Mouse (Mus musculus): ENCODE measurements around the gene Wdr82. TPM values are rescaled to one million over a fixed set of nuclear protein-coding genes. Genes with fewer than 3 reads are reported as not detected.

The Wdr82 gene
- polyA plus RNA-seq, 1 experiment, result 95.8 TPM

DNA sequence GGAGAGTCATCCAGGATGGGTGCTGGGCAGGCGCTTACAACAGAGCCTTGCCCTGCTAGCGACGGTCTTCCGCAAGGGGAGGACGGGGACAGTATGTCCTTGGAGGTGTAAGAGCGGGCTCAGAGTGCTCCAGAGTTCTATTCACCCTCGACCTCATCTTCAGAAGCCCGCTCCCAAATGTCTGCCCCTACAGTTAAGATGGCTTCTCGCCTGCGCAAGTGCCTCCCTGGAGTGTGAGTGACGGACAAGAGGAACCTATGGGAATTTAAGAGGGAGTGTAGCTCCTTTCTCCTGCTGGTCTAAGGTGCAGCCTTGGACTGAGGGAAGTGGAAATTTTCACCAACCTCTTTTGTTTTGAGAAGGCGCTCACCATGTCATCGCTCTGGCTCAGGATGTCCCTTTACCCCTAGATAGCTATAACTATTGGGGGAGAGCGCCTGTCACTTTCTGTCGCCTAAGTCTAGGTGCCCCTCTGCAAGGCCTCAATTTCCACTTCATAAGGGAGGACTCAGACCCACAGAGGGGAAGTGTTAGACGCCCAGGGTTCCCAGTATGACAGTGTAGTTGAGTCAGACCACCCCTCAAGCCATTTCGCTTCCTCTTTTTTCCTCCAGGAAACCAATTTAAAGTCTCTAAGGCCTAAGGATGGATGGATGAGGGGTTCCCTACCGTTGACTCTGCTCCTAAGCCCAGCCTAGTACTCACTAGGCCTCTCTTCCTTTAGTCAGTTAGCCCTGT, 29.0 kb downstream of the Wdr82 start, which contains the start of gene Ppm1m:
TSS of gene Ppm1m (minus strand) at position 212 of the 738 bp plus-strand sequence.
- no peaks in the 10 kb centered on the region for H3K27me3 ChIP-seq (ENCODE audit: control insufficient read depth, insufficient read depth, low read length)
- no peaks in the 10 kb centered on the region for H3K36me3 ChIP-seq (ENCODE audit: control insufficient read depth, insufficient read depth, low read length)
- no peak within 1 kb of the TSS for H3K27ac ChIP-seq (ENCODE audit: control insufficient read depth, insufficient read depth, low read length)
- H3K4me1 ChIP-seq (replicated peaks; ENCODE audit: control insufficient read depth, insufficient read depth, low read length), result peaks cover 37% of the 10 kb centered on the region
- no peak for TF ChIP-seq POLR2A (IDR thresholded peaks at IDR 0.05; ENCODE audit: control insufficient read depth, extremely low read depth, insufficient read depth, low read length, poor library complexity)
- TF ChIP-seq CTCF (IDR thresholded peaks at IDR 0.05; ENCODE audit: borderline replicate concordance, control insufficient read depth, extremely low read depth, insufficient read depth, low read length, poor library complexity), result no peak
- H3K4me3 ChIP-seq (ENCODE audit: control insufficient read depth, insufficient read depth, low read length), result peak within 1 kb of the TSS; percentile 68
- DNase-seq, result no peak
- 70% methylated on average over 18 of the region's 18 CpGs for WGBS

DNA sequence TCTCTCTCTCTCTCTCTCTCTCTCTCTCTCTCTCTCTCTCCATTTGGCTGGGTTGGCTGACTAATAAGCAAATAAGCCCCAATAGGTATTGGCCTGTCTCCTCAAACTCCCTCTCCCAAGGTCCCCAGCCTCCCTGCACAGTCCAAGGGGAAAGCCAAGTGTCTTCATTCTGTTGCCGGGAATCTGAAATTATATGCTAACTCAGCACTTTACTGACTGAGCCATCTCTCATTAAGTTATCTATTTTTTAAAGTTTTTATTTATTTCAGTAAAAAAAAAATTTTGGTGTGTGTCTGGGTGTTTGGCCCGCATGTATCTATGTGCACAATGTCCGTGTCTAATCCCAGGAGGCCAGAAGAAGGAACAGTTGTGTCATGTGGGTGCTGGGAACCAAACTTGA, 31.2 kb downstream of the Wdr82 start:
- Histone ChIP-seq H3K4me1 (replicated peaks; ENCODE audit: control insufficient read depth, insufficient read depth, low read length) (peaks cover 51% of the 10 kb centered on the region), H3K36me3 (ENCODE audit: control insufficient read depth, insufficient read depth, low read length) (no peaks in the 10 kb centered on the region), H3K27ac (ENCODE audit: control insufficient read depth, insufficient read depth, low read length) (no peak overlapping the region), H3K4me3 (ENCODE audit: control insufficient read depth, insufficient read depth, low read length) (no peak overlapping the region), H3K27me3 (ENCODE audit: control insufficient read depth, insufficient read depth, low read length) (no peaks in the 10 kb centered on the region)
- no peak for TF ChIP-seq POLR2A (IDR thresholded peaks at IDR 0.05; ENCODE audit: control insufficient read depth, extremely low read depth, insufficient read depth, low read length, poor library complexity)
- TF ChIP-seq CTCF (IDR thresholded peaks at IDR 0.05; ENCODE audit: borderline replicate concordance, control insufficient read depth, extremely low read depth, insufficient read depth, low read length, poor library complexity), result no peak
- no peak for DNase-seq
- WGBS, result 94% methylated on average over 3 of the region's 3 CpGs

DNA sequence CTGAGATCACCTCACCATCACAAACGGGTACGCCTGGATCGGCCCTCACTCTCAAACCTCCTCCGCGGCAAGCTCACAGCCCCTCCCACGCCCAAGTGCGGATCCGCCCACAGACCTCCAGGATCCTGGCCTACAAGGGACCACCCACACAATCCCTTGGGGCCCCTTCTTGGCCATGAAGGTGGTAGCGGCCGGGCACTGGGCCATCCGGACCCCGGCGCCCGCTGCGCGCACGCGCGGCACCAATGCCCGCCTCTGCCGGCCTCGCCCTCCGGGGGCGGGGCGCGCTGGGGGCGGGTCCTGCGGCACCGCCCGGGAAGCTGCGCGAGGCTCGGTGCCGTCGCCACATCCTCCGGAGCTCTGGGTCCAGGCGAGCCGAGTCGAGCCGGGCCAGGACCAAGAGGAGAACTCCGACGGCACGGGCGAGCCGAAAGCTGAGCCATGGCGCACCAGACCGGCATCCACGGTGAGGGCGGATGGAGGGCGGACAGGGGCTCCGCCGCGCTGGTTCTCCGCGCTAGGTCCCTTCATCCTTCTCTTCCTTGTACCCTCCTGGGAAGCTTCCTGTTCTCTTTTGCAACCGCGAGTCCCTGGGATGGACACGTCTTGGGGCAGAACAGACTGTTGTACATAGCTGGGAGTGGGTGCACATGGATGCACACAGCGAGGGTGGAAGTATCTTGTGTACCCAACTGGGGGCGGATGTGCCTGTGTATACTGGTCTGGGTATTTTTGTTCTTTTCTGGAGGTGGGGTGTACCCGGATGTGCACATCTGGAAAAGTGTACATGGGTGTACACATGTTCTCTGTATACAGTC, 32.3 kb downstream of the Wdr82 start, which contains the start of gene Twf2:
TSS of gene Twf2 (plus strand) at position 290 of the 818 bp plus-strand sequence.
- WGBS, result under 1% methylated on average over 61 of the region's 61 CpGs
- H3K4me1 ChIP-seq (replicated peaks; ENCODE audit: control insufficient read depth, insufficient read depth, low read length), result peaks cover 41% of the 10 kb centered on the region
- DNase-seq, result peak; percentile 87
- peak within 1 kb of the TSS; percentile 73 for H3K27ac ChIP-seq (ENCODE audit: control insufficient read depth, insufficient read depth, low read length)
- H3K36me3 ChIP-seq (ENCODE audit: control insufficient read depth, insufficient read depth, low read length), result no peaks in the 10 kb centered on the region
- peak; percentile 63 for TF ChIP-seq CTCF (IDR thresholded peaks at IDR 0.05; ENCODE audit: borderline replicate concordance, control insufficient read depth, extremely low read depth, insufficient read depth, low read length, poor library complexity)
- TF ChIP-seq POLR2A (IDR thresholded peaks at IDR 0.05; ENCODE audit: control insufficient read depth, extremely low read depth, insufficient read depth, low read length, poor library complexity), result peak; percentile 86
- no peaks in the 10 kb centered on the region for H3K27me3 ChIP-seq (ENCODE audit: control insufficient read depth, insufficient read depth, low read length)
- peak within 1 kb of the TSS; percentile 93 for H3K4me3 ChIP-seq (ENCODE audit: control insufficient read depth, insufficient read depth, low read length)

DNA sequence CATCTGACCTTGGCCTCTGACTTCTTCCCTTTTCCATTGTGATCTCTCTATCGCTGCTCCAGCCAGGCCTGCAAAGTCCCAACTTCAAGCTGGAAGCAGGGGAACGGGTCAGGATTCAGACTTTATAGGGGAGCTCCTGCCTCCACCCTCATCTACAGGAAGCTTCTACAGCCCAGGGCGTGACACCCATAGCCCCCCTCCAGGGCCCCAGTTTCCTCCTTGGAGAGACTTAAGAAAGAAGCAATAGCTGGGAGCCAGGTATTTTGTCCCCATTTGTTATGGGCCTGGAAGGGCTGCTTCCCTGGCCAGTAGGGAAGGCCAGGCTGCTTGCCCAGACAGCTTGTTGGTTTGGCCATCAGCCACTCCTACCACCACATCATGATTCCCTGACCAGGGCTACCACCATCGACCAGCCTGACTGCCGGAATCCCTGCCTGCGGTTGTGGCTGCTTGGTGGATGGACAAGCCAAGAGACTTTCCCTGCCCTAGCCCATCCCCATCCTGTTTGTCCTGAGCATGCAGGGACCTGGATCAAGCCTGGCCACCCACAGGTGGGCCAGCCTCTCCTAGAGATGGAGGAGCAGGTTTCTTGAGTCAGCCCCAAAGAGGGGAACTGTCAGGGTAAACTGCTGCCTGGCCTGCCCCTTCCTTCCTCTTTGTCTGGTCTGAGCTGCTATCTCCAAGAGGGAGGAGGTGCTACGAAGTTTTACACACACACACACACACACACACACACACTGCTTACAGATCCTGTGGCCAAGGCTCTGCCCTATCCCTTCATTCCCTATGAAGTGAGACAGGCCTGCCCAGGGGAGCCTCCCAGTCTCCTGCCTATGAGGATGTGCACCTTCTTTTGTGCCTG, 33.5 kb downstream of the Wdr82 start:
- peaks cover 37% of the 10 kb centered on the region for H3K4me1 ChIP-seq (replicated peaks; ENCODE audit: control insufficient read depth, insufficient read depth, low read length)
- DNase-seq, result no peak
- no peak for TF ChIP-seq CTCF (IDR thresholded peaks at IDR 0.05; ENCODE audit: borderline replicate concordance, control insufficient read depth, extremely low read depth, insufficient read depth, low read length, poor library complexity)
- TF ChIP-seq POLR2A (IDR thresholded peaks at IDR 0.05; ENCODE audit: control insufficient read depth, extremely low read depth, insufficient read depth, low read length, poor library complexity), result no peak
- no peaks in the 10 kb centered on the region for H3K36me3 ChIP-seq (ENCODE audit: control insufficient read depth, insufficient read depth, low read length)
- no peaks in the 10 kb centered on the region for H3K27me3 ChIP-seq (ENCODE audit: control insufficient read depth, insufficient read depth, low read length)
- WGBS, result 22% methylated on average over 7 of the region's 7 CpGs
- no peak overlapping the region for H3K27ac ChIP-seq (ENCODE audit: control insufficient read depth, insufficient read depth, low read length)
- H3K4me3 ChIP-seq (ENCODE audit: control insufficient read depth, insufficient read depth, low read length), result peak overlapping the region; percentile 93

DNA sequence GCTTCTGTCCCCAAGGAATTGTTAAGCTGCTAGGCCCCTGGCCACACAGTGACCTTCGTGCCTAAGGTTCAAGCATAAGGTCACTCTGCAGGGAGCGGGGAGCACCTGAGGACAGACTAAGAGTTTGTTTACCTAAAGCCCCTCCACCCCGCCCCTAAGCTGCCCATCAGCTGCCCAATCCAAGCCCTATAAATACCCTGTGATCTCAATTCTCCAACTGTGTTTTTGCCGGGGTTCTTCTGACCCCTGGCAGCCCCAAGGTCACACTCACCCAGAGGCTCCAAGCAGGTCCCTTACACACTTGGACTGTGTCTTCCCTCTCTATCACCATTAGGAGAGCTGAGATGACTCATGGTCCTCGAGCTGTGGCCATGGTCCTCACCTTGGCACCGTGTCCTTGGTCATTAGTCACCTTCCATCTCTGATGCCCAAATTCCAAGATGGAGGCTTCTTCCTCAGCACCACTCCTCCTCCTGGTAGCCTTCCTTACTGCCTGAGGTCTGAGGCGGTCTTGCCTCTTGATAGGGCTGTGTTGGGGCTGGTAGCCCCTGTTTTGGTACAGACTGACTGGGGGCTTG, 35.1 kb downstream of the Wdr82 start:
- no peaks in the 10 kb centered on the region for H3K36me3 ChIP-seq (ENCODE audit: control insufficient read depth, insufficient read depth, low read length)
- no peak overlapping the region for H3K4me3 ChIP-seq (ENCODE audit: control insufficient read depth, insufficient read depth, low read length)
- WGBS, result 98% methylated on average over 7 of the region's 7 CpGs
- no peak for DNase-seq
- TF ChIP-seq CTCF (IDR thresholded peaks at IDR 0.05; ENCODE audit: borderline replicate concordance, control insufficient read depth, extremely low read depth, insufficient read depth, low read length, poor library complexity) (no peak), POLR2A (IDR thresholded peaks at IDR 0.05; ENCODE audit: control insufficient read depth, extremely low read depth, insufficient read depth, low read length, poor library complexity) (no peak)
- H3K27me3 ChIP-seq (ENCODE audit: control insufficient read depth, insufficient read depth, low read length), result no peaks in the 10 kb centered on the region
- no peak overlapping the region for H3K27ac ChIP-seq (ENCODE audit: control insufficient read depth, insufficient read depth, low read length)
- peaks cover 42% of the 10 kb centered on the region for H3K4me1 ChIP-seq (replicated peaks; ENCODE audit: control insufficient read depth, insufficient read depth, low read length)

Data from thymus, adult 2 months (tissue).